Mouse (Mus musculus) frontal cortex, postnatal 36 days (tissue): ENCODE measurements around the gene Klri2.
"Not testable (repeated sequence)": the region's sequence is repeated elsewhere in the genome, so short reads cannot be mapped to it uniquely, and the experiment has no call there.

Experiments used
- DNase-seq, 2 experiments: peaks; one replicate each; pipeline ENCODE4 v3.0.0; 2022; ENCODE audit warnings: low spot score in 2 of 2

Klri2 gene

GRCm38 (mm10) chr6:129740069-129740721, at the start of gene Klri2:
TSS of gene Klri2 (minus strand) at chr6:129740484.
- no peak for DNase-seq

- not testable (repeated sequence) for DNase-seq
Observed at GRCm38 (mm10) chr6:129784170-129784569, 43.9 kb upstream of the Klri2 start, which contains the start of gene Gm156. TSS of gene Gm156 (minus strand) at chr6:129784270.

GRCm38 (mm10) chr6:129747654-129748032, 7.4 kb upstream of the Klri2 start:
- no peak for DNase-seq

- no peak for DNase-seq
Observed at GRCm38 (mm10) chr6:129747016-129747653, 6.9 kb upstream of the Klri2 start.

- DNase-seq, result no peak
Observed at GRCm38 (mm10) chr6:129746151-129746550, 5.9 kb upstream of the Klri2 start.

GRCm38 (mm10) chr6:129736414-129736813, 3.9 kb downstream of the Klri2 start:
- DNase-seq, result no peak

- no peak for DNase-seq
Observed at GRCm38 (mm10) chr6:129727237-129727636, 13.0 kb downstream of the Klri2 start.

- no peak for DNase-seq
Observed at GRCm38 (mm10) chr6:129721390-129721789, 18.9 kb downstream of the Klri2 start.

- DNase-seq, result no peak
Observed at GRCm38 (mm10) chr6:129720487-129720886, 19.8 kb downstream of the Klri2 start.

- DNase-seq, result no peak
Observed at GRCm38 (mm10) chr6:129717032-129717431, 23.3 kb downstream of the Klri2 start, which contains the start of gene Klri1. TSS of gene Klri1 (minus strand) at chr6:129717132.

GRCm38 (mm10) chr6:129713566-129713965, 26.7 kb downstream of the Klri2 start:
- no peak for DNase-seq

- DNase-seq, result not testable (repeated sequence)
Observed at GRCm38 (mm10) chr6:129691436-129691835, 48.8 kb downstream of the Klri2 start.

- DNase-seq, result no peak
Observed at GRCm38 (mm10) chr6:129680379-129680778, 59.9 kb downstream of the Klri2 start.
